Mouse (Mus musculus) CH12.LX (cell line): Measurements from ENCODE around the gene Mad1l1.

ENCODE experiments used
- CHD2 ChIP-seq: IDR thresholded peaks from 2 replicates; pipeline ENCODE4 v1.6.1; 2011; ENCODE audit warnings: low read length, improper control_type of control experiment
- CTCF ChIP-seq, 2 experiments: IDR thresholded peaks in 1 of 2; conservative IDR thresholded peaks in 1 of 2; 2 replicates each; pipeline ENCODE4 v1.5.1; 2011 to 2012; ENCODE audit warnings: low read depth in 2 of 2, low read length in 2 of 2, improper control_type of control experiment in 1 of 2, inconsistent platforms in 1 of 2, mild to moderate bottlenecking in 1 of 2, moderate library complexity in 1 of 2
- EP300 ChIP-seq: IDR thresholded peaks from 2 replicates; pipeline ENCODE4 v1.6.1; 2011; ENCODE audit warnings: low read length, improper control_type of control experiment
- GABPA ChIP-seq: IDR thresholded peaks from 2 replicates; pipeline ENCODE4 v1.6.1; 2012; ENCODE audit warnings: low read depth, low read length, improper control_type of control experiment, inconsistent platforms; ENCODE audit not compliant: insufficient replicate concordance
- JUND ChIP-seq: conservative IDR thresholded peaks from 2 replicates; pipeline ENCODE4 v1.6.1; 2011; ENCODE audit warnings: low read depth, low read length, improper control_type of control experiment
- KAT2A ChIP-seq: IDR thresholded peaks from 2 replicates; pipeline ENCODE4 v1.6.1; 2012; ENCODE audit warnings: low read length, improper control_type of control experiment, inconsistent platforms; ENCODE audit not compliant: insufficient replicate concordance
- MAX ChIP-seq: IDR thresholded peaks from 2 replicates; pipeline ENCODE4 v1.6.1; 2011; ENCODE audit warnings: low read length, improper control_type of control experiment
- MAZ ChIP-seq: IDR thresholded peaks from 2 replicates; pipeline ENCODE4 v1.6.1; 2012; ENCODE audit warnings: low read depth, mild to moderate bottlenecking, inconsistent platforms, low read length, improper control_type of control experiment, moderate library complexity
- MEF2A ChIP-seq: IDR thresholded peaks from 2 replicates; pipeline ENCODE4 v1.6.1; 2014; ENCODE audit warnings: low read depth, mild to moderate bottlenecking, inconsistent platforms, low read length, improper control_type of control experiment, borderline replicate concordance
- POLR2A ChIP-seq: IDR thresholded peaks from 2 replicates; pipeline ENCODE4 v1.6.1; 2011; ENCODE audit warnings: low read depth, mild to moderate bottlenecking, improper control_type of control experiment, low read length
- ZC3H11A ChIP-seq: IDR thresholded peaks from 2 replicates; pipeline ENCODE4 v1.6.1; 2012; ENCODE audit warnings: low read depth, mild to moderate bottlenecking, inconsistent platforms, low read length, improper control_type of control experiment
- ZKSCAN1 ChIP-seq: IDR thresholded peaks from 2 replicates; pipeline ENCODE4 v1.6.1; 2012; ENCODE audit warnings: low read depth, inconsistent platforms, low read length, improper control_type of control experiment, borderline replicate concordance

DNA sequence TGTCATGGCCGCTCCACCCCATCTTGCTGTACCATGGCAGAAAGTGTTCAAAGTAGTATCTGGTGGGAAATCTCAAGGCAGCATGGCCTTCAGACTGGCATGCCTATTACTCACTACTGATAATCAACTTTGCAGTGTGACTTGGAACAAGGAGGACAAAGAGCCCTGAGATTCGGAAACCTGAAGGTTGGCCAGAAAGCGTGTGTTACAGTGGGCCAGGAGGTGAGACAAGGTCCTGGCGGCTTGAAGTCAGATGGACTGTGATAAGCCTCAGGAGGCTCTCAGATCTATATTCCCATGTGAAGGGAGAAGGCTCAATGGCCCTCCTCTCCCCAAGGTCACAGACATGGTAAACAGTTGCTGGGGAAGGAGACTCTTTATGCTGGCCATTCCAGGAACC, 241.8 kb downstream of the Mad1l1 start:
- TF ChIP-seq MEF2A = no peak
- no peak for TF ChIP-seq ZKSCAN1
- TF ChIP-seq POLR2A = no peak
- no peak for TF ChIP-seq KAT2A
- TF ChIP-seq ZC3H11A = no peak
- TF ChIP-seq CTCF (conservative IDR thresholded peaks at IDR 0.05 in 1 of 2, IDR thresholded peaks at IDR 0.05 in 1 of 2; ENCODE audit: low read depth in 2 of 2, low read length in 2 of 2) = no peak
- no peak for TF ChIP-seq MAX
- TF ChIP-seq JUND = no peak
- TF ChIP-seq CHD2 = no peak
- no peak for TF ChIP-seq MAZ
- TF ChIP-seq GABPA = no peak
- no peak for TF ChIP-seq EP300
